Mouse (Mus musculus) embryonic facial prominence, embryonic 14.5 days (tissue): ENCODE measurements around the gene Arid1a. TPM values are rescaled to one million over a fixed set of nuclear protein-coding genes. Genes with fewer than 3 reads are reported as not detected.
A peak's percentile ranks its signal among the peaks of the same experiment; 100 is the strongest.
"Not testable (repeated sequence)": the region's sequence is repeated elsewhere in the genome, so short reads cannot be mapped to it uniquely, and the experiment has no call there.

ENCODE experiments used
- ATAC-seq: fragments of 200-750 bp; cut with Nextera tagmentation; 2 replicates; pipeline ENCODE4 v1.8.0; 2017; ENCODE audit warnings: low read depth, moderate number of reproducible peaks, moderate TSS enrichment
- DNase-seq: peaks from one replicate; pipeline ENCODE4 v3.0.0-alpha.2; 2015; ENCODE audit warnings: low spot score
- H3K27ac ChIP-seq: fragments of 300-500 bp; sonication (generic); replicated peaks from 2 replicates; pipeline ENCODE4 v1.5.1; 2014; ENCODE audit warnings: low read depth, mild to moderate bottlenecking, low read length, moderate library complexity
- H3K27me3 ChIP-seq: fragments of 300-500 bp; sonication (generic); replicated peaks from 2 replicates; pipeline ENCODE4 v1.6.1; 2014; ENCODE audit warnings: low read length; ENCODE audit not compliant: control insufficient read depth, insufficient read depth
- H3K36me3 ChIP-seq: fragments of 300-500 bp; sonication (generic); 2 replicates; pipeline ENCODE4 v1.6.1; 2014; ENCODE audit warnings: low read length, mixed read lengths; ENCODE audit not compliant: control insufficient read depth, insufficient read depth
- H3K4me1 ChIP-seq: fragments of 300-500 bp; sonication (generic); 2 replicates; pipeline ENCODE4 v1.6.1; 2014; ENCODE audit warnings: antibody characterized with exemption, low read length; ENCODE audit not compliant: control insufficient read depth, insufficient read depth
- H3K4me2 ChIP-seq: fragments of 300-500 bp; sonication (generic); 2 replicates; pipeline ENCODE4 v1.6.1; 2014; ENCODE audit warnings: low read depth, mild to moderate bottlenecking, low read length, moderate library complexity, mixed read lengths
- H3K4me3 ChIP-seq: fragments of 300-500 bp; sonication (generic); 2 replicates; pipeline ENCODE4 v1.5.1; 2014; ENCODE audit warnings: low read depth, mild to moderate bottlenecking, low read length
- H3K9ac ChIP-seq: fragments of 300-500 bp; sonication (generic); 2 replicates; pipeline ENCODE4 v1.6.1; 2014; ENCODE audit warnings: low read depth, mild to moderate bottlenecking, low read length, moderate library complexity, mixed read lengths
- H3K9me3 ChIP-seq: fragments of 300-500 bp; sonication (generic); 2 replicates; pipeline ENCODE4 v1.6.1; 2016; ENCODE audit warnings: low read length; ENCODE audit not compliant: control insufficient read depth
- WGBS: fragments of 180-500 bp; shearing (Covaris S2); extraction: QIAGEN DNeasy Blood & Tissue Kit; methylation state at CpG from one replicate; pipeline ENCODE4 v1.1.7; 2014; 5-methylcytosine and 5-hydroxymethylcytosine counted together
- polyA plus RNA-seq: library from polyadenylated mRNA; unstranded; fragments of >200 nt; fragmentation: Nextera tagmentation; extraction: Ambion mirVana; gene quantifications from 2 replicates; pipeline ENCODE4 v1.2.1, GENCODE M21; 2014

The Arid1a gene
- polyA plus RNA-seq, 1 experiment from 2014 or later = 29.1 TPM

- peaks cover 10% of the 10 kb centered on the region; the same call in 1 of the 2 replicates for H3K36me3 ChIP-seq
- no peak overlapping the region for H3K4me3 ChIP-seq
- ATAC-seq (no peak), DNase-seq (no peak)
- peaks cover 21% of the 10 kb centered on the region for H3K4me1 ChIP-seq
- no peaks in the 10 kb centered on the region for H3K27me3 ChIP-seq
- WGBS = 58% methylated on average over 5 of the region's 5 CpGs
- no peaks in the 10 kb centered on the region for H3K9me3 ChIP-seq
- no peak overlapping the region for H3K4me2 ChIP-seq
- no peak overlapping the region for H3K27ac ChIP-seq
- no peak overlapping the region for H3K9ac ChIP-seq
Observed at GRCm38 (mm10) chr4:133657829-133658458, 98.6 kb downstream of the Arid1a start.

- WGBS = 22% methylated on average over 4 of the region's 4 CpGs
- Histone ChIP-seq H3K4me2 (no peak overlapping the region), H3K9ac (no peak overlapping the region), H3K4me3 (no peak overlapping the region), H3K9me3 (no peaks in the 10 kb centered on the region), H3K27ac (no peak overlapping the region), H3K4me1 (peaks cover 21% of the 10 kb centered on the region), H3K27me3 (no peaks in the 10 kb centered on the region), H3K36me3 (peaks cover 3% of the 10 kb centered on the region; the same call in 1 of the 2 replicates)
- DNase-seq (no peak), ATAC-seq (no peak)
Observed at GRCm38 (mm10) chr4:133656997-133657396, 99.6 kb downstream of the Arid1a start.

DNA sequence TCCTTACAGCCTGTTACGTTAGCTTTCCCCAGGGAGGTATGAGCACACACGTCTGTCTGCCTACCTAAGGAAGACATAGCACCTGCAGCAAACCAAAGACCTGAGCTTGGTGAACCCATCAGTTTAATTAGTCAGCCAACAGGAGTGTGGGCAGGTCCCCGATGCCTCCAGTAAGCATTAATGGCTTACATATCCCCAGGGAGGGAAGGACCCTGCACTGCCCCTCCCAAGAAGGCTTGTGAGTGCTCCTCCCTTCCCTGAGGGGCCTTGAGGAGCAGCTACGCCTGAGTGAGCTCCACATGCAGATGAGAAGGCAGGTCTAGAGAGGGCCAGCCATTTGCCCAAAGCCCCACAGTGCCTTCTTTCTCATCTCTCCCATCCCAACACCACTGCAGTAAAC, 100.3 kb downstream of the Arid1a start:
- Histone ChIP-seq H3K27ac (no peak overlapping the region), H3K9ac (no peak overlapping the region), H3K27me3 (no peaks in the 10 kb centered on the region), H3K9me3 (no peaks in the 10 kb centered on the region), H3K4me1 (peaks cover 21% of the 10 kb centered on the region), H3K4me2 (no peak overlapping the region), H3K4me3 (no peak overlapping the region), H3K36me3 (no peaks in the 10 kb centered on the region)
- WGBS = 45% methylated on average over 4 of the region's 4 CpGs
- ATAC-seq = peak; percentile 7; the same call in 1 of the 2 replicates
- DNase-seq = no peak

- H3K36me3 ChIP-seq, H3K4me2 ChIP-seq, DNase-seq, H3K9ac ChIP-seq, H3K4me1 ChIP-seq, H3K27me3 ChIP-seq, ATAC-seq, H3K9me3 ChIP-seq, H3K4me3 ChIP-seq, H3K27ac ChIP-seq: not testable (repeated sequence)
- WGBS = 91% methylated on average over 5 of the region's 5 CpGs
Observed at GRCm38 (mm10) chr4:133654070-133654469, 102.5 kb downstream of the Arid1a start.

- H3K4me1 ChIP-seq = no peaks in the 10 kb centered on the region
- H3K27ac ChIP-seq = no peak overlapping the region
- H3K4me2 ChIP-seq = no peak overlapping the region
- H3K36me3 ChIP-seq = no peaks in the 10 kb centered on the region
- H3K4me3 ChIP-seq = no peak overlapping the region
- no peaks in the 10 kb centered on the region for H3K9me3 ChIP-seq
- no peaks in the 10 kb centered on the region for H3K27me3 ChIP-seq
- DNase-seq (no peak), ATAC-seq (no peak)
- 77% methylated on average over 10 of the region's 10 CpGs for WGBS
- no peak overlapping the region for H3K9ac ChIP-seq
Observed at GRCm38 (mm10) chr4:133652746-133653145, 103.8 kb downstream of the Arid1a start.

DNA sequence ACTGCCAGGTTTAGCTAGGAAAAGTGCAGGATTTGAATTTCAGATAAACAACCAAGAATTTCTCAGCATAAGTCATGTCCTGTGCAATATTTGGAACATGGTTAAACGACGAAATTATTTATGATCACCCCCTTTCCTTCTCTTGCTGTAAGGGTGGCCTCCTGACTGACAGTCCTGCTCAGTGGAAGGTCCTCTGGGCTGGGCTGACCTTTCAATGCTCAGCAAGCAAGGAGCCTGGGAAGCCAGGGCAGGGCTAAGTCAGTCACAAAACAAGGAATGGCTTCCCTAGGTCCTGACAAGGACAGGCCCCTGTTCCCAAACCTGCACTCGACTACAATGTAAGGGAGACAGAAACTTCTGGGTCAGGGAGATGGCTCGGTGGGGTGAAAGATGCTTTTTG, 104.6 kb downstream of the Arid1a start:
- 71% methylated on average over 4 of the region's 4 CpGs for WGBS
- H3K36me3 ChIP-seq = no peaks in the 10 kb centered on the region
- no peak overlapping the region for H3K4me2 ChIP-seq
- no peaks in the 10 kb centered on the region for H3K27me3 ChIP-seq
- H3K4me1 ChIP-seq = no peaks in the 10 kb centered on the region
- H3K4me3 ChIP-seq = no peak overlapping the region
- no peaks in the 10 kb centered on the region for H3K9me3 ChIP-seq
- ATAC-seq (no peak), DNase-seq (no peak)
- H3K27ac ChIP-seq = no peak overlapping the region
- H3K9ac ChIP-seq = no peak overlapping the region

DNA sequence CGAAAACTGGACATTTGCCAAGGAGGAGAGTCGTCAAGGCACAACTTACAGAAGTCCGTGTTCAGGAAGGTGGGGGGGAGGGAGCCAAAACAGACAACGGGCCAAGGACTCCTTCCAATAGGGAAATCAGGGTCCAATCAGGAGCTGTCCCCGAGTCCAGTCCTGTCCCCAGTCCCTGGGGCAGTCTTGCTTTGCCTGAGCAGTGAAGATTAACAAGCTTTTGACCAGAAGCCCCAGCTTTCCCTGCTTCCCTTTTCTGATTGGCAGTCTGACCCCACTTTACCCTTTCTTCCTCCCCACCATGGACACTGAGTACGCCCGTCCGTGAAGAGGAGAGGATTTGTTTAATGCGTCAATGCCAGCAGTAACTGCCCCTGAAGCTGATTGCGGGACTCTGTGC, 105.1 kb downstream of the Arid1a start:
- H3K9ac ChIP-seq = no peak overlapping the region
- 48% methylated on average over 10 of the region's 10 CpGs for WGBS
- no peak overlapping the region for H3K27ac ChIP-seq
- no peaks in the 10 kb centered on the region for H3K9me3 ChIP-seq
- ATAC-seq = no peak
- no peaks in the 10 kb centered on the region for H3K27me3 ChIP-seq
- no peaks in the 10 kb centered on the region for H3K36me3 ChIP-seq
- H3K4me2 ChIP-seq = no peak overlapping the region
- H3K4me1 ChIP-seq = no peaks in the 10 kb centered on the region
- H3K4me3 ChIP-seq = no peak overlapping the region
- DNase-seq = no peak

DNA sequence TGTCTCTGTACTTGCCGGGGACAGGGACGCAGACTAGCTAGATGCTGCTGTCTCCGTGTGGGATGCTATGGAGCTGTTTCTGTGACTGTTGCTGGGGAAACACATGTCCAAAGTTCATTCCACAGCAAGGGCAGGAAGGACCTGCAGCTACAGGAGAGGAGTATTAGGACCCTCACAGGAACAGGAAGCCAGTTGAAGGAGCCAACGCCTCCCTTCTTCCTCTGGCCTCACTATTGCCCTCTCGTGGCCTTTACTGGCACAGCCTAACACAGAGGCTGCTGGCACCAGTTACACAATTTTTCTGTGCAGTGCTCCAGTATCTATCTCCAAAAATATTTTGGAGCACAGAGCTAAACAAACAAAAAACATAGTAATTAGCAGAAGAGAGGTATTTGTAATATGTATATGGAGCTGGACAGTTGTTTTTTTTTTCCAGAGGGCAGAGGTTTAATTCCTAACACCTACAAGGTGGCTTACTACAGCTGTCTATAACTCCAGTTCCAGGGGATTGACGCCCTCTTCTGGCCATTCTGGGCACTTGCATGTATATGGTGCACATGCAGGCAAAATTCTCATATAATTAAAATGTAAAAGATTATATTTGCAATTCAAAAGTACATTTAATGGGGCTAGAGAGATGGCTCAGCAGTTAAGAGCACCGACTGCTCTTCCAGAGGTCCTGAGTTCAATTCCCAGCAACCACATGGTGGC, 106.4 kb downstream of the Arid1a start, which contains the start of gene Zdhhc18:
TSS of gene Zdhhc18 (minus strand) at position 166 of the 711 bp plus-strand sequence.
- peaks cover 6% of the 10 kb centered on the region; the same call in 1 of the 2 replicates for H3K9me3 ChIP-seq
- H3K9ac ChIP-seq = no peak within 1 kb of the TSS
- peak within 1 kb of the TSS; percentile 46 for H3K4me2 ChIP-seq
- peak within 1 kb of the TSS; percentile 27 for H3K4me3 ChIP-seq
- H3K36me3 ChIP-seq = no peaks in the 10 kb centered on the region
- WGBS = 41% methylated on average over 7 of the region's 7 CpGs
- no peaks in the 10 kb centered on the region for H3K27me3 ChIP-seq
- H3K27ac ChIP-seq = 0 out of 2 replicates have a peak within 1 kb of the TSS, but pooled peaks have one; percentile 24
- peak; percentile 73 for DNase-seq
- H3K4me1 ChIP-seq = no peaks in the 10 kb centered on the region
- no peak for ATAC-seq
